Mouse (Mus musculus) heart, embryonic 15.5 days (tissue): ENCODE measurements at regions not wholly inside any gene's neighbourhood (a gene's known extent, or its start where the extent isn't known, plus 50 kb on each side); places are given as distances from the start of the nearest gene placed in this dataset.

Source experiments
- ATAC-seq: fragments of 200-750 bp; cut with Nextera tagmentation; replicated peaks from 2 replicates; pipeline ENCODE4 v1.8.0; 2017; ENCODE audit warnings: low read depth, moderate TSS enrichment; ENCODE audit not compliant: insufficient number of reproducible peaks, insufficient read depth, low FRiP score
- H3K27ac ChIP-seq: fragments of 300-500 bp; sonication (generic); 2 replicates; pipeline ENCODE4 v1.5.1; 2015; ENCODE audit warnings: mild to moderate bottlenecking, inconsistent platforms
- H3K27me3 ChIP-seq: fragments of 300-500 bp; sonication (generic); 2 replicates; pipeline ENCODE4 v1.6.1; 2015; ENCODE audit warnings: inconsistent platforms
- H3K36me3 ChIP-seq: fragments of 300-500 bp; sonication (generic); 2 replicates; pipeline ENCODE4 v1.6.1; 2015; ENCODE audit warnings: mild to moderate bottlenecking, inconsistent platforms
- H3K4me1 ChIP-seq: fragments of 300-500 bp; sonication (generic); replicated peaks from 2 replicates; pipeline ENCODE4 v1.6.1; 2015; ENCODE audit warnings: inconsistent platforms
- H3K4me2 ChIP-seq: fragments of 300-500 bp; sonication (generic); 2 replicates; pipeline ENCODE4 v1.6.1; 2015; ENCODE audit warnings: inconsistent platforms, mild to moderate bottlenecking, moderate library complexity
- H3K4me3 ChIP-seq: fragments of 300-500 bp; sonication (generic); 2 replicates; pipeline ENCODE4 v1.5.1; 2015; ENCODE audit warnings: mild to moderate bottlenecking, inconsistent platforms
- H3K9ac ChIP-seq: fragments of 300-500 bp; sonication (generic); 2 replicates; pipeline ENCODE4 v1.6.1; 2015; ENCODE audit warnings: mild to moderate bottlenecking, inconsistent platforms
- H3K9me3 ChIP-seq: fragments of 300-500 bp; sonication (generic); replicated peaks from 2 replicates; pipeline ENCODE4 v1.6.1; 2016; ENCODE audit warnings: inconsistent platforms
- WGBS: fragments of 180-500 bp; shearing (Covaris S2); methylation state at CpG from one replicate; pipeline ENCODE4 v1.1.7; 2015; ENCODE audit warnings: mixed read lengths; 5-methylcytosine and 5-hydroxymethylcytosine counted together

GRCm38 (mm10) chr15:51323284-51323683 lies 2561.4 kb upstream of the Gm7489 start:
- H3K27me3 ChIP-seq, result no peaks in the 10 kb centered on the region
- ATAC-seq, result no peak
- H3K9ac ChIP-seq, result no peak overlapping the region
- no peaks in the 10 kb centered on the region for H3K4me1 ChIP-seq
- no peak overlapping the region for H3K27ac ChIP-seq
- 54% methylated on average over 5 of the region's 5 CpGs for WGBS
- H3K36me3 ChIP-seq, result no peaks in the 10 kb centered on the region
- no peaks in the 10 kb centered on the region for H3K9me3 ChIP-seq
- H3K4me2 ChIP-seq, result no peak overlapping the region
- no peak overlapping the region for H3K4me3 ChIP-seq

GRCm38 (mm10) chr15:51324211-51324610 lies 2560.5 kb upstream of the Gm7489 start:
- WGBS, result 79% methylated on average over 5 of the region's 5 CpGs
- no peak overlapping the region for H3K27ac ChIP-seq
- no peaks in the 10 kb centered on the region for H3K9me3 ChIP-seq
- no peaks in the 10 kb centered on the region for H3K27me3 ChIP-seq
- no peak for ATAC-seq
- H3K4me1 ChIP-seq, result no peaks in the 10 kb centered on the region
- no peak overlapping the region for H3K9ac ChIP-seq
- H3K4me3 ChIP-seq, result no peak overlapping the region
- no peak overlapping the region for H3K4me2 ChIP-seq
- H3K36me3 ChIP-seq, result no peaks in the 10 kb centered on the region

DNA sequence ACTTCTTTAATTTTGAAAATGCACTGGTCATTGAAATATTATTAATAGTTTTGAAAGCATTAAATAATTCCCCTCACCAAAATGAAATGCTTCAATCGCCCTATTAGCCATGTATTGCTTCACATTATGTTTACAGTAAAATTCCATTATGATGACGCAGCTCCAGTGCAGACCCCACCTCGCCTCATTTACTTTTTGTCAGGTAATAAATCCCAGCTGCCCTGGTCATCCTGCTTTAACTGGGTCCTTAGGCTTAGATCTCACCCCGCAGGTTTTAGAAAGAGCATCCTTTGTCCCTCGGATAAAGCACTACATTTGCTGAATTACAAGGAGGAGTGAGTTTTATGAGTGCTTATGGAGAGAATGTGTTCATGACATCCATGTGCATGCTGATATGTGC lies 2557.0 kb upstream of the Gm7489 start:
- Histone ChIP-seq H3K9ac (no peak overlapping the region), H3K4me2 (no peak overlapping the region), H3K27ac (no peak overlapping the region), H3K4me3 (no peak overlapping the region), H3K4me1 (no peaks in the 10 kb centered on the region), H3K36me3 (no peaks in the 10 kb centered on the region), H3K27me3 (no peaks in the 10 kb centered on the region), H3K9me3 (no peaks in the 10 kb centered on the region)
- ATAC-seq, result no peak
- 71% methylated on average over 5 of the region's 5 CpGs for WGBS

DNA sequence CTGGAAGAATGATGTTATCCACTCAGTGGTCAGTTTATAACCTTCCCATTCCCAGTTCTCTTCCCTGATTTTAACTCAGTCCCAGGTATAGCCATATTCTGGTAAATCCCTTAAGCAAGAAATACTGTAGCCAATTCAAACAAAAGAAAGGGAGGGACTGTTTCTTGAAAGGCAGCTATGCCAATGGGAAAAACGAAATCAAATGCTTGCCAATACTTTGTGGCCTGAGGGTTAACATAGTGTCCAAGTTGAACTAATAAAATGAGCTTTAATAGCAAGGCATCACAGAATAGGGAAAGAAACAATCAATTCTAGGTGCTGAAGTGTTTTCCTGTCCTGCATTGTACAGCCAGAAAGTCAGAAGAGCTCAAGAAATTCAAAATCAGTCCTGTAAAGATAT lies 2548.3 kb upstream of the Gm7489 start:
- no peak overlapping the region for H3K4me3 ChIP-seq

GRCm38 (mm10) chr15:51346301-51346700 lies 2538.4 kb upstream of the Gm7489 start:
- H3K9me3 ChIP-seq, result no peaks in the 10 kb centered on the region
- no peak for ATAC-seq
- H3K4me2 ChIP-seq, result no peak overlapping the region
- H3K4me1 ChIP-seq, result no peaks in the 10 kb centered on the region
- WGBS, result 70% methylated on average over 4 of the region's 4 CpGs
- H3K27me3 ChIP-seq, result no peaks in the 10 kb centered on the region
- H3K36me3 ChIP-seq, result no peaks in the 10 kb centered on the region
- no peak overlapping the region for H3K27ac ChIP-seq
- no peak overlapping the region for H3K4me3 ChIP-seq
- H3K9ac ChIP-seq, result no peak overlapping the region

More for the DNA sequence above, 2548.3 kb upstream of the Gm7489 start:
- H3K27me3 ChIP-seq, result no peaks in the 10 kb centered on the region
- ATAC-seq, result no peak
- H3K27ac ChIP-seq, result no peak overlapping the region
- WGBS, result 45% methylated on average over 1 of the region's 1 CpGs
- H3K36me3 ChIP-seq, result no peaks in the 10 kb centered on the region
- H3K4me1 ChIP-seq, result no peaks in the 10 kb centered on the region
- no peak overlapping the region for H3K4me2 ChIP-seq
- no peak overlapping the region for H3K9ac ChIP-seq
- H3K9me3 ChIP-seq, result no peaks in the 10 kb centered on the region

DNA sequence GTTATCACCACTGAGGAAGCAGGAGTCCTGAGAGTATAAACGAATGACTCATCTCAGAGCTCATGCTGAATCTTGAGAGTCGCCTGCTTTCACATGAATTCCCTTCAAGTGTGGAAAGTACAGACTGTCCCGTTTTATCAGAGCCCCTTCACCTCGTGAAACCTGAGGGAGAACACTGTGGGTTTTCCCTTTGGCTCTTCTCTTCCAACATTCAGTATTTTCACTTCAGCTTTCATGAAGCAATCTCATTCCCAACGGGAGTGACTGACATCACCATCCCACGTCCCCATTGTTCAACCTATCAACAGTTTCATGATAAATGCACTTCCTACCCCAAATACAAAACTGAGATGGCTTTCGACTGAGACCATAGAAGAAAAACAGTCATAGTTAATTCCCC lies 2521.3 kb upstream of the Gm7489 start:
- Histone ChIP-seq H3K36me3 (no peaks in the 10 kb centered on the region), H3K27me3 (no peaks in the 10 kb centered on the region), H3K4me2 (no peak overlapping the region), H3K4me1 (no peaks in the 10 kb centered on the region), H3K4me3 (no peak overlapping the region), H3K9ac (no peak overlapping the region), H3K27ac (no peak overlapping the region), H3K9me3 (no peaks in the 10 kb centered on the region)
- ATAC-seq, result no peak
- 35% methylated on average over 7 of the region's 7 CpGs for WGBS

DNA sequence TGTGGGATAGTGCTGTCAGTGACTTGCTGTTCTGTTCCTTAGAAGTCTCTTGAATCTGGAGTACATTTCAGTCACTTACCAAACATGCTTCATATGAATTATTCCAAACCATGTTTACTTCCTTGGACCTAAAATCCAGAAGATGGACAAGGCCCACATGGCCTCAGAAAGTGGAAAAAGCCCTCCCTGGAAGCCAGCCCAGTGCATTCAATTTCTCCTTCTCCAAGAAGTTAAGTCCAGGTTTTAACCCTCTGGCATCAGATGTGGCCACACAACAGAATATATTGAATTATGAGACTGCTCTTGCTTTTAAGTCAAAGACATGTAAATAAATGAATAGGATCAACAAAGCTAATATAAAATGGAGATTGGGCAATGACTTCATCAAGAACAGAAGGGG lies 2513.5 kb upstream of the Gm7489 start:
- Histone ChIP-seq H3K4me3 (no peak overlapping the region), H3K9me3 (no peaks in the 10 kb centered on the region), H3K27ac (no peak overlapping the region), H3K27me3 (no peaks in the 10 kb centered on the region), H3K36me3 (no peaks in the 10 kb centered on the region), H3K4me2 (no peak overlapping the region), H3K9ac (no peak overlapping the region), H3K4me1 (no peaks in the 10 kb centered on the region)
- no peak for ATAC-seq

- Histone ChIP-seq H3K4me3 (no peak overlapping the region), H3K4me1 (no peaks in the 10 kb centered on the region), H3K27me3 (no peaks in the 10 kb centered on the region), H3K4me2 (no peak overlapping the region), H3K36me3 (no peaks in the 10 kb centered on the region), H3K9me3 (no peaks in the 10 kb centered on the region), H3K9ac (no peak overlapping the region), H3K27ac (no peak overlapping the region)
- no peak for ATAC-seq
- WGBS, result 81% methylated on average over 2 of the region's 2 CpGs
Observed at GRCm38 (mm10) chr15:51390383-51390782, 2494.3 kb upstream of the Gm7489 start.

DNA sequence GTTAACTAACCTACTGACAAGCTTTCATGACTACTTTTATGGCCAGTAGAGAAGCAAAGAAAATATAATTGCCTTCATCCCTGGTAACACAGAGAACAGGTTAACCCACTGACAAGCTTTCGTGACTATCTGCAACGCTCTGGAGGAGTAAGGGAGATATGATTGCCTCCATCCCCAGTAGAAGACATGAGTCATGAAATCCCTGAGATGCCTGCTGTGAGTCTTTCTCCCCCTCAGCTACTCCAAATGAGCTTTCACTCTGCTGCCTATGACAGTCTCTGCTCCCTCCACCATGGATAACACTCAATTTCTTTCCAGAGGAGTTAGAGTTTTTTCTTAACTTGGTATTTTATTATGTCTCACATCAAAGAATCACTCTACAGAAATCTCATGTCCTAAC lies 2493.4 kb upstream of the Gm7489 start:
- H3K4me2 ChIP-seq, result no peak overlapping the region
- H3K9ac ChIP-seq, result no peak overlapping the region
- ATAC-seq, result no peak
- 65% methylated on average over 2 of the region's 2 CpGs for WGBS
- no peaks in the 10 kb centered on the region for H3K4me1 ChIP-seq
- no peak overlapping the region for H3K4me3 ChIP-seq
- H3K27ac ChIP-seq, result no peak overlapping the region
- H3K36me3 ChIP-seq, result no peaks in the 10 kb centered on the region
- H3K27me3 ChIP-seq, result no peaks in the 10 kb centered on the region
- H3K9me3 ChIP-seq, result no peaks in the 10 kb centered on the region

- Histone ChIP-seq H3K27ac (no peak overlapping the region), H3K9me3 (no peaks in the 10 kb centered on the region), H3K36me3 (no peaks in the 10 kb centered on the region), H3K4me3 (no peak overlapping the region), H3K27me3 (no peaks in the 10 kb centered on the region), H3K4me1 (no peaks in the 10 kb centered on the region), H3K4me2 (no peak overlapping the region), H3K9ac (no peak overlapping the region)
- 52% methylated on average over 7 of the region's 7 CpGs for WGBS
- ATAC-seq, result no peak
Observed at GRCm38 (mm10) chr15:51392449-51393405, 2492.0 kb upstream of the Gm7489 start.

DNA sequence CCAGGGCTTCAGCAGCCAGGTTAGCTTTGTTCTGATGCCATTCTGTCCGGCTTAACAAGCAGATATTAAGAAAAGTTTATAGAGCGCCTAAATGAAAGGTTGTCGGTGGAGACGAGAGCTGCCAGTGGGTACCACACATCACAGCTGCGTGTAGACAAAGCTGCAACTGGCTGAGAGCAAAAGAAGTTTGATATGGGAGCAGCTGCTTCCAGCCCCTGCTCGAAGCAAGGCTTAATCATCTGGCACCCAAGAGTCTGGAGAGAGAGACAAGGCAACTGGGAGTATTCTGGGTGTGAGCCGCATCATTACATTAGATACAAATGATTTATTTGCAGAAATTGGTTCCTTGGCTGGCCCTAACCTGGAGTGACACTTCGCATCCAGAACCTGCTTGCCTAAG lies 2488.7 kb upstream of the Gm7489 start:
- H3K9ac ChIP-seq, result no peak overlapping the region
- H3K9me3 ChIP-seq, result no peaks in the 10 kb centered on the region
- H3K4me1 ChIP-seq, result no peaks in the 10 kb centered on the region
- no peaks in the 10 kb centered on the region for H3K27me3 ChIP-seq
- H3K36me3 ChIP-seq, result no peaks in the 10 kb centered on the region
- no peak for ATAC-seq
- WGBS, result 73% methylated on average over 8 of the region's 8 CpGs
- no peak overlapping the region for H3K27ac ChIP-seq
- no peak overlapping the region for H3K4me2 ChIP-seq
- H3K4me3 ChIP-seq, result no peak overlapping the region

GRCm38 (mm10) chr15:51403581-51403980 lies 2481.1 kb upstream of the Gm7489 start:
- ATAC-seq, result no peak
- no peak overlapping the region for H3K9ac ChIP-seq
- H3K9me3 ChIP-seq, result no peaks in the 10 kb centered on the region
- H3K36me3 ChIP-seq, result no peaks in the 10 kb centered on the region
- no peak overlapping the region for H3K4me3 ChIP-seq
- no peaks in the 10 kb centered on the region for H3K4me1 ChIP-seq
- no peak overlapping the region for H3K27ac ChIP-seq
- no peak overlapping the region for H3K4me2 ChIP-seq
- WGBS, result 83% methylated on average over 3 of the region's 3 CpGs
- H3K27me3 ChIP-seq, result no peaks in the 10 kb centered on the region
